Mouse (Mus musculus): ENCODE measurements around the gene Gm13539.
"Not testable (repeated sequence)": the region's sequence is repeated elsewhere in the genome, so short reads cannot be mapped to it uniquely, and the experiment has no call there.

Gm13539 gene

DNA sequence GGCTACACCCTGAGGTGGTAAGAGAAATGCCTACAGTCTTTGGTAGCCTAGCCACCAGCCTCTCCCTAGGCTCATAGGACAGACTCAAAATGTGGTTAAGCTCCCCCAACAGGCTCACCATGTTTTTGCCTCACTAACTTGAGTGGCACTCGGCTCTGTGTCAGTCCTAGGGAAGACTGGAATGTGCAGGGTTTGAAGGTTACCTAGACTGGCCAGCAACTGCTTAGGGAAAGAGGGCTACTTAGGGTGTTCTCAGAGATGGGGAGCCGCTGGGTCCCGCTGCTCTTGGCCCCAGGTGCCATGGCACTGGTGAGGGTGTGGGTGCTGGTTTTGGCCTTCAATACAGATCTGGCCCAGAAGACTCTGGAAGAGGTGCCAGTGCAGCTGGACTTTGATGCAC lies at the start of gene Gm13539:
Gene Gm13539, plus strand, starts transcription at position 301 of the 400 bp plus-strand sequence.
- DNase-seq (ENCODE audit: low read depth, low spot score): no peak

GRCm38 (mm10) chr2:25733199-25733930 lies 48.7 kb upstream of the Gm13539 start:
- no peak for DNase-seq (ENCODE audit: low read depth, low spot score)

GRCm38 (mm10) chr2:25736709-25737108 lies 45.3 kb upstream of the Gm13539 start, which contains the start of gene Obp2b:
Gene Obp2b (plus strand): TSS chr2:25737009.
- DNase-seq (ENCODE audit: low read depth, low spot score): not testable (repeated sequence)

- no peak for DNase-seq (ENCODE audit: low read depth, low spot score)
Measured at GRCm38 (mm10) chr2:25741671-25742070, 40.4 kb upstream of the Gm13539 start.

- no peak for DNase-seq (ENCODE audit: low read depth, low spot score)
Measured at GRCm38 (mm10) chr2:25754201-25754600, 27.9 kb upstream of the Gm13539 start.

DNA sequence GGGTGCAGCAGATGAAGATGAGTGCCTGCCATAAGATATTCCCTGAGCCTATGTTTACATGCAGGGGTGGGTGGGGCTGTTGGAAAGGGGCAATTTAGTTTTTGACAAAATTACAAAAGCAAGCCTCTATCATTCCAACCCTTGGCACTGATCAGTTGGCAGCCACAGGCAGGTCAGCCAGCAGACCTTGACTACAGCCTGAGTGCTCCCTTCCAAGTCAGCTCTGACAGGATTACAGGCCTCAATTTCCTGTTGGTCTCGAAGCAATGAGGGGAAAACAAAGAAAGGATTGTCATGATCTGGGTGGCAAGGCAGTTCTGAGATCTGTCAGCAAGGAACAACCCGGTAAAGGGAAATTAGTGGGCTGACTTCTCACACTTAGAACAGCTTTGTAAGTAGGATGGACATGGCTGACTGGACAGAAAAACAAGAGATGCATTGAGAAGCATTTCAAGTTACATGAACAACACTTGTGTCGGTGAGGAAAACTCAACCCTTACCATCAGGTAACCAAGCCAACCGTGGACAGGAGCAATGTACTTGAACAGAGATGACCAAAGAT lies 23.9 kb upstream of the Gm13539 start:
- DNase-seq (ENCODE audit: low read depth, low spot score): no peak

- no peak for DNase-seq (ENCODE audit: low read depth, low spot score)
Measured at GRCm38 (mm10) chr2:25765269-25765668, 16.8 kb upstream of the Gm13539 start, which contains the start of gene Lcn3. Gene Lcn3 (plus strand): TSS chr2:25765569.

DNA sequence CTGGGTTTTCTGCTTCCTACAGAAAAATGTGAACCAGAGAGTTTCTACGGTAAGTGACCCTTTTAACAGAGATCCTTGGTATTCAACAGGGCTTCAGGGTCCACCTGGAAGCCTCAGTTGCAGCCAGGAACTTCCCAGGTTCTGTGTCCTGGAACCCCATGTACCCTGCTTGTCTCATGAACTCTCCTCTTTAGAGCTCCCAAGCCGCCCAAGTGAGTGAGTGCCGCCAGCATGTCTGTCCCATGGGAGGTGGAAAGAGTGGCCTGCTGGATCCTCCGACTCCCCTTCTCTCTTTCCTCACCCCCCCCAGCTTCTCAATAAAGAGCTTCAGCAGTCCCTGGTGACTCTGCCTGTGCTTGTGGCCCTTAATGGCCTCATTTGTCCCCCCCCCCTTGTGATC lies 14.3 kb upstream of the Gm13539 start:
- no peak for DNase-seq (ENCODE audit: low read depth, low spot score)

DNA sequence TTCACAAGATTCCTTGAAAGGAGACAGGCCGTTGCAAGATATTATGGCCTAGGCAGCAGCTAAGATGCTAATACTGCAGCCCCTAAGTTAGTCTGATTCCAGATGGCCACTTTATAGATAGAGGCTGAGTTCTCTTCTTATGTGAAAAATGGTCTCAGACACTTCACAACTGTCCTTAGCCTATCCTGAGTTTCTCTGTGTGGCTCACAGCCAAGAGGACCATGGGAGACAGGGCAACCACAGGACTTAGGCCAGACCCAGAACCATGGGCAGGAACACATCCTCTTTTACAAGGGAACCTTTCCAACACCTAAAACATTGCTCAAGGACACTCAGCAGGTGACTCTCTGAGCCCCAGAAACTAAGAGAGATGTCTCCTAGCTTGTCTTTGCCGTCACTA lies 8.6 kb upstream of the Gm13539 start:
- DNase-seq (ENCODE audit: low read depth, low spot score): no peak

GRCm38 (mm10) chr2:25774640-25775039 lies 7.4 kb upstream of the Gm13539 start:
- no peak for DNase-seq (ENCODE audit: low read depth, low spot score)

- DNase-seq (ENCODE audit: low read depth, low spot score): no peak
Measured at GRCm38 (mm10) chr2:25775991-25776390, 6.1 kb upstream of the Gm13539 start.

DNA sequence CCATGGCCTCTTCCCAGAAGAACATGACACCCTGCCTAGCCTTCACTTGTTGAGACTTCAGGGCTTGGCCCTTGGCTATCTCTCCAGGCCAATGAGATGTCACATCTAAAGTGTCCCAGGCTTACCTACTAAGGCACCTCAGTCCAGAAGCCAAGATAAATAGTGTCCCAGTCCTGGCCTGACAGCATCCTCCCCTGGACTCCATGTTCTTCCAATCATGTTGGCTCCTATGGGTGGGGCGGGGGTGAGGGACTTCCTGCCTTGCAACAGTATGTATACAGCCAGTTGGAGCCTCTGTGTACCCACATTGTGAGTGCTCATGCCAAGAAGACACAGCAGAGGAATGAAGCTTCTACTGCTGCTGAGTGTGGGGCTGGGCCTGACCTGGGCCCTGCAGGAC lies 5.3 kb upstream of the Gm13539 start, which contains the start of gene Lcn11:
Gene Lcn11, plus strand, starts transcription at position 301 of the 400 bp plus-strand sequence.
- no peak for DNase-seq (ENCODE audit: low read depth, low spot score)

DNA sequence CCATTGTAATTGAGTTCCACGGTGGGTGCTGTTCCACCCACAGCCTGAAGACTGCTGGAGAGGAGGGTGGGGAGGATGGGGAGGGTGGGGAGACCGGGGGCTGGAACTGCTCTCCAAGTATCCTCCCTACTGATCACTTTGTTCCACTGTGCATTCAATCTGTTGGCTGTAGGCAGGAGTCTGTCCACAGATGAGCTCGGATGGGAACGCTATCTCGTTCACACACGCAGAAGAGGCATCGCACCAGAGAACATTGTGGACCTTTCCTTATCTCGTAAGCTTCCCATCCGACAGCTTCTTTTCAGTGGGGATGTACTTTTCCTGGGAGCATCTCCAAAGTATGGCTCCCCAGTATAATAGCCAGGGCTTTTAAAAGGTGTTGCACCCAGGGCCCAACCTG lies 3.0 kb upstream of the Gm13539 start:
- DNase-seq (ENCODE audit: low read depth, low spot score): no peak

- DNase-seq (ENCODE audit: low read depth, low spot score): no peak
Measured at GRCm38 (mm10) chr2:25780921-25781320, 1.1 kb upstream of the Gm13539 start.

- DNase-seq (ENCODE audit: low read depth, low spot score): no peak
Measured at GRCm38 (mm10) chr2:25785573-25786322, 3.7 kb downstream of the Gm13539 start.

DNA sequence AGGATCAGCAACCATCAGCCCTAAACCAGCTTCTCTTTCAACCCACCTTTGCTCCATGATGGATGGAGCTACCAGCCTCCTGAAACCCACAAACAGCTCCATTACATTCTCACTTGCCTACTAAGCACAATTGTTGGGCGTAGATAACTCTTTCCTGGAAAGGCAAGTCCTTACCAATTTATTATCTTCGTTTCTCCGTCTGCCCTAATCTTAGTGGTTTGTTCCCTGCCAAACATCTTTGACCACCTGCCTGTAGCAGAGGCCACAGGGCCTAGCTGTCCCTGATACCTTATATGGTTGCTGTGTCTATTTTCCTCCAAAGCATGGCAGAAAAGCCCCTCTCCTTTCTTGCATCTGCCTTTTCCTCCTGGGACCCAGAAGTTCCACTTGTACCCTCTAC lies 7.0 kb downstream of the Gm13539 start:
- DNase-seq (ENCODE audit: low read depth, low spot score): no peak

- no peak for DNase-seq (ENCODE audit: low read depth, low spot score)
Measured at GRCm38 (mm10) chr2:25797635-25798034, 15.6 kb downstream of the Gm13539 start.

GRCm38 (mm10) chr2:25798065-25798464 lies 16.0 kb downstream of the Gm13539 start:
- DNase-seq (ENCODE audit: low read depth, low spot score): no peak

DNA sequence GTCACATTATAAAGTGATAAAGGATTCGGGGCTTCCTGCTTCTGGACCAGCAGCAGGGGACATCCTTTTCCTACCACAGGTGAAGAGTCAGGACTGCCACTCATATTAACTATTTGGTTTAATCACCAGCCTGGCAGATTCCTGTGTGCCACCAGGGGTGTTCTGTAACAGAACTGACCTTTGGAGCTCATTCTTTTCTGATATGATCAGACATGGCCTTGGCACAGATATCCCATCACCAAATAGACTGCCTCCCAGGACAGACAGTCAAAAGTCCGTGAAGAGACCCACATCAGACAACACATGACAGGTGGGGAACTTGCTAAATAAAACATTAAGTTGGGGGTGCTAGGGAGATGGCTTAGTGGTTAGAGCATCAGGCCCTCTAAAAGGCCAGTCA lies 29.7 kb downstream of the Gm13539 start:
- DNase-seq (ENCODE audit: low read depth, low spot score): no peak

DNA sequence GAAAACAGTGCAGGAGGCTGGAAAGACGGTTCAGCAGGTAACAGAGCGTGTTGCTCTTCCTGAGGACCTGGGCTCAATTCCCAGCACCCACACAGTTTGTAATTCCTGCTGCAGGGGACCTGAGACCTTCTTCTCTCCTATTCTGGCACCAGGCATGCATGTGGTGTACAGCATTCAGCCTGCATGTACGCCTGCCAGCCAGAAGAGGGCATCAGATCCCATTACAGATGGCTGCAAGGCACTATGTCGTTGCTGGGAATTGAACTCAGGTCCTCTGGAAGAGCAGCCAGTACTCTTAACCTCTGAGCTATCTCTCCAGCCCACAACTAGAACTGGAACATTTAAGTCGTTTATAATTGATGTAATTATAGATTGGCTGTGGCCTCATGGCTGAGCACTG lies 31.3 kb downstream of the Gm13539 start:
- peak; percentile 33 for DNase-seq (ENCODE audit: low read depth, low spot score)

DNA sequence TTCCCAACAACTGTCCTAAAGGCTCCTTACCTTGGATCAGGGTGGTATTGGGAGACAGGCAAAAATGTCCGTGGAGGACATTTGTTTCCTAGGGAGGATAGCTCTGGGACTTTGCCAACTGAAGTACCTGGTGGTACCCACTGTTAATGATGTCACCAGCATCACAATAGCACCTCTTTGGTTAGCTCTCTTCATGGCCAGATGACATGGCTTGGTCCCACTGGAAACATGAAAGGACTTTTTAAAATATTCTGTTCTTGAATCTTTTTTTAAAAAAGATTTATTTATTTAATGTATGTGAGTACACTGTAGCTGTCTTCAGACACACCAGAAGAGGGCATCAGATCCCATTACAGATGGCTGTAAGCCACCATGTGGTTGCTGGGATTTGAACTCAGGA lies 33.7 kb downstream of the Gm13539 start, which contains the start of gene Glt6d1:
Gene Glt6d1, minus strand, starts transcription at position 101 of the 400 bp plus-strand sequence.
- not testable (repeated sequence) for DNase-seq (ENCODE audit: low read depth, low spot score)

- DNase-seq (ENCODE audit: low read depth, low spot score): no peak
Measured at GRCm38 (mm10) chr2:25822806-25823205, 40.7 kb downstream of the Gm13539 start, which contains the start of gene Lcn9. Gene Lcn9 (plus strand): TSS chr2:25823153.

Measured in ES-CJ7 (cell line).